Mouse (Mus musculus): ENCODE measurements around the gene Naa15. TPM values are rescaled to one million over a fixed set of nuclear protein-coding genes. Genes with fewer than 3 reads are reported as not detected.
A peak's percentile ranks its signal among the peaks of the same experiment; 100 is the strongest.

Gene Naa15
- polyA plus RNA-seq, 1 experiment from 2014 or later, result 37.7 TPM

- WGBS, result 50% methylated on average over 2 of the region's 2 CpGs
- H3K9ac ChIP-seq (replicated peaks; ENCODE audit: low read length), result no peak overlapping the region
These were observed 64.9 kb downstream of the Naa15 start for GRCm38 (mm10) chr3:51479893-51480292.

GRCm38 (mm10) chr3:51481059-51481458 lies 66.1 kb downstream of the Naa15 start:
- ATAC-seq (ENCODE audit: low FRiP score, low TSS enrichment), result no peak
- no peak overlapping the region for H3K9ac ChIP-seq (replicated peaks; ENCODE audit: low read length)
- no peaks in the 10 kb centered on the region for H3K36me3 ChIP-seq (ENCODE audit: insufficient read depth, low read length)
- no peaks in the 10 kb centered on the region for H3K9me3 ChIP-seq (ENCODE audit: low read length)
- H3K27ac ChIP-seq (ENCODE audit: low read length), result no peak overlapping the region
- no peak overlapping the region for H3K4me3 ChIP-seq (ENCODE audit: low read length)
- no peak overlapping the region for H3K4me2 ChIP-seq (replicated peaks; ENCODE audit: low read depth, low read length)
- H3K4me1 ChIP-seq (ENCODE audit: insufficient read depth, low read length), result peaks cover 18% of the 10 kb centered on the region
- no peaks in the 10 kb centered on the region for H3K27me3 ChIP-seq (ENCODE audit: insufficient read depth, low read length)

More at GRCm38 (mm10) chr3:51479893-51480292, 64.9 kb downstream of the Naa15 start:
- no peaks in the 10 kb centered on the region for H3K36me3 ChIP-seq (ENCODE audit: insufficient read depth, low read length)
- H3K27ac ChIP-seq (ENCODE audit: low read length), result no peak overlapping the region
- no peak overlapping the region for H3K4me3 ChIP-seq (ENCODE audit: low read length)
- peaks cover 9% of the 10 kb centered on the region for H3K4me1 ChIP-seq (ENCODE audit: insufficient read depth, low read length)
- H3K27me3 ChIP-seq (ENCODE audit: insufficient read depth, low read length), result no peaks in the 10 kb centered on the region
- no peak overlapping the region for H3K4me2 ChIP-seq (replicated peaks; ENCODE audit: low read depth, low read length)
- H3K9me3 ChIP-seq (ENCODE audit: low read length), result no peaks in the 10 kb centered on the region
- no peak for ATAC-seq (ENCODE audit: low FRiP score, low TSS enrichment)

GRCm38 (mm10) chr3:51481881-51482280 lies 66.9 kb downstream of the Naa15 start:
- no peaks in the 10 kb centered on the region for H3K36me3 ChIP-seq (ENCODE audit: insufficient read depth, low read length)
- H3K9me3 ChIP-seq (ENCODE audit: low read length), result no peaks in the 10 kb centered on the region
- no peak overlapping the region for H3K4me3 ChIP-seq (ENCODE audit: low read length)
- ATAC-seq (ENCODE audit: low FRiP score, low TSS enrichment), result no peak
- no peaks in the 10 kb centered on the region for H3K27me3 ChIP-seq (ENCODE audit: insufficient read depth, low read length)
- H3K27ac ChIP-seq (ENCODE audit: low read length), result no peak overlapping the region
- H3K4me2 ChIP-seq (replicated peaks; ENCODE audit: low read depth, low read length), result no peak overlapping the region
- H3K9ac ChIP-seq (replicated peaks; ENCODE audit: low read length), result no peak overlapping the region
- peaks cover 18% of the 10 kb centered on the region for H3K4me1 ChIP-seq (ENCODE audit: insufficient read depth, low read length)
- WGBS, result 64% methylated on average over 3 of the region's 3 CpGs

- peak overlapping the region; percentile 90 for H3K9ac ChIP-seq (replicated peaks; ENCODE audit: low read length)
- H3K9me3 ChIP-seq (ENCODE audit: low read length), result no peaks in the 10 kb centered on the region
- WGBS, result 69% methylated on average over 3 of the region's 3 CpGs
- no peaks in the 10 kb centered on the region for H3K27me3 ChIP-seq (ENCODE audit: insufficient read depth, low read length)
- peak overlapping the region; percentile 96 for H3K4me2 ChIP-seq (replicated peaks; ENCODE audit: low read depth, low read length)
- no peak overlapping the region for H3K27ac ChIP-seq (ENCODE audit: low read length)
- H3K36me3 ChIP-seq (ENCODE audit: insufficient read depth, low read length), result no peaks in the 10 kb centered on the region
- H3K4me3 ChIP-seq (ENCODE audit: low read length), result peak overlapping the region; percentile 76
- H3K4me1 ChIP-seq (ENCODE audit: insufficient read depth, low read length), result peaks cover 18% of the 10 kb centered on the region
- ATAC-seq (ENCODE audit: low FRiP score, low TSS enrichment), result no peak
These were observed 67.8 kb downstream of the Naa15 start for GRCm38 (mm10) chr3:51482781-51483180.

- peak within 1 kb of the TSS; percentile 95 for H3K27ac ChIP-seq (ENCODE audit: low read length)
- peak within 1 kb of the TSS; percentile 96 for H3K4me2 ChIP-seq (replicated peaks; ENCODE audit: low read depth, low read length)
- peak within 1 kb of the TSS; percentile 76 for H3K4me3 ChIP-seq (ENCODE audit: low read length)
- peak within 1 kb of the TSS; percentile 90 for H3K9ac ChIP-seq (replicated peaks; ENCODE audit: low read length)
- H3K27me3 ChIP-seq (ENCODE audit: insufficient read depth, low read length), result no peaks in the 10 kb centered on the region
- ATAC-seq (ENCODE audit: low FRiP score, low TSS enrichment), result peak; percentile 98
- WGBS, result under 1% methylated on average over 70 of the region's 70 CpGs
- H3K9me3 ChIP-seq (ENCODE audit: low read length), result no peaks in the 10 kb centered on the region
- peaks cover 18% of the 10 kb centered on the region for H3K4me1 ChIP-seq (ENCODE audit: insufficient read depth, low read length)
- no peaks in the 10 kb centered on the region for H3K36me3 ChIP-seq (ENCODE audit: insufficient read depth, low read length)
These were observed 68.9 kb downstream of the Naa15 start, which contains the start of gene Rab33b for GRCm38 (mm10) chr3:51483741-51484359. Gene Rab33b (plus strand): TSS chr3:51483920.

GRCm38 (mm10) chr3:51484370-51484769 lies 69.4 kb downstream of the Naa15 start:
- peak overlapping the region; percentile 90 for H3K9ac ChIP-seq (replicated peaks; ENCODE audit: low read length)
- under 1% methylated on average over 33 of the region's 33 CpGs for WGBS
- no peaks in the 10 kb centered on the region for H3K36me3 ChIP-seq (ENCODE audit: insufficient read depth, low read length)
- no peaks in the 10 kb centered on the region for H3K9me3 ChIP-seq (ENCODE audit: low read length)
- peak overlapping the region; percentile 96 for H3K4me2 ChIP-seq (replicated peaks; ENCODE audit: low read depth, low read length)
- ATAC-seq (ENCODE audit: low FRiP score, low TSS enrichment), result peak; percentile 49
- peak overlapping the region; percentile 95 for H3K27ac ChIP-seq (ENCODE audit: low read length)
- H3K4me3 ChIP-seq (ENCODE audit: low read length), result peak overlapping the region; percentile 76
- no peaks in the 10 kb centered on the region for H3K27me3 ChIP-seq (ENCODE audit: insufficient read depth, low read length)
- peaks cover 18% of the 10 kb centered on the region for H3K4me1 ChIP-seq (ENCODE audit: insufficient read depth, low read length)

GRCm38 (mm10) chr3:51485347-51485746 lies 70.4 kb downstream of the Naa15 start:
- Histone ChIP-seq H3K9ac (replicated peaks; ENCODE audit: low read length) (peak overlapping the region; percentile 90; the same call in 1 of the 2 replicates), H3K9me3 (ENCODE audit: low read length) (no peaks in the 10 kb centered on the region), H3K27ac (ENCODE audit: low read length) (no peak overlapping the region), H3K27me3 (ENCODE audit: insufficient read depth, low read length) (no peaks in the 10 kb centered on the region), H3K36me3 (ENCODE audit: insufficient read depth, low read length) (no peaks in the 10 kb centered on the region), H3K4me1 (ENCODE audit: insufficient read depth, low read length) (peaks cover 18% of the 10 kb centered on the region), H3K4me2 (replicated peaks; ENCODE audit: low read depth, low read length) (peak overlapping the region; percentile 96), H3K4me3 (ENCODE audit: low read length) (peak overlapping the region; percentile 76)
- WGBS, result 43% methylated on average over 4 of the region's 4 CpGs
- ATAC-seq (ENCODE audit: low FRiP score, low TSS enrichment), result no peak

GRCm38 (mm10) chr3:51486491-51487195 lies 71.7 kb downstream of the Naa15 start:
- 88% methylated on average over 4 of the region's 4 CpGs for WGBS
- Histone ChIP-seq H3K27ac (ENCODE audit: low read length) (no peak overlapping the region), H3K9me3 (ENCODE audit: low read length) (no peaks in the 10 kb centered on the region), H3K9ac (replicated peaks; ENCODE audit: low read length) (no peak overlapping the region), H3K4me3 (ENCODE audit: low read length) (no peak overlapping the region), H3K4me1 (ENCODE audit: insufficient read depth, low read length) (peaks cover 18% of the 10 kb centered on the region), H3K27me3 (ENCODE audit: insufficient read depth, low read length) (no peaks in the 10 kb centered on the region), H3K36me3 (ENCODE audit: insufficient read depth, low read length) (no peaks in the 10 kb centered on the region), H3K4me2 (replicated peaks; ENCODE audit: low read depth, low read length) (no peak overlapping the region)
- no peak for ATAC-seq (ENCODE audit: low FRiP score, low TSS enrichment)

GRCm38 (mm10) chr3:51490088-51490753 lies 75.3 kb downstream of the Naa15 start:
- Histone ChIP-seq H3K4me3 (ENCODE audit: low read length) (no peak overlapping the region), H3K9ac (replicated peaks; ENCODE audit: low read length) (no peak overlapping the region), H3K36me3 (ENCODE audit: insufficient read depth, low read length) (peaks cover 17% of the 10 kb centered on the region), H3K4me2 (replicated peaks; ENCODE audit: low read depth, low read length) (no peak overlapping the region), H3K27ac (ENCODE audit: low read length) (no peak overlapping the region), H3K27me3 (ENCODE audit: insufficient read depth, low read length) (no peaks in the 10 kb centered on the region), H3K9me3 (ENCODE audit: low read length) (no peaks in the 10 kb centered on the region), H3K4me1 (ENCODE audit: insufficient read depth, low read length) (peaks cover 6% of the 10 kb centered on the region)
- no peak for ATAC-seq (ENCODE audit: low FRiP score, low TSS enrichment)
- WGBS, result 88% methylated on average over 7 of the region's 7 CpGs

Data from kidney, embryonic 16.5 days (tissue).